Mouse (Mus musculus) cerebellum, postnatal 14 days (tissue): ENCODE measurements at regions not wholly inside any gene's neighbourhood (a gene's known extent, or its start where the extent isn't known, plus 50 kb on each side); places are given as distances from the start of the nearest gene placed in this dataset.

Experiments
- DNase-seq, 2 experiments: peaks; one replicate each; pipeline ENCODE4 v3.0.0; 2021; ENCODE audit warnings: mixed read lengths in 2 of 2

GRCm38 (mm10) chr1:48383590-48383989 lies 1490.9 kb upstream of the Slc39a10 start:
- no peak for DNase-seq

GRCm38 (mm10) chr1:48380139-48380538 lies 1487.5 kb upstream of the Slc39a10 start:
- DNase-seq, result peak in 1 of 2 experiments; percentile 4

GRCm38 (mm10) chr1:48351416-48351815 lies 1458.8 kb upstream of the Slc39a10 start:
- DNase-seq, result peak; percentile 10 to 39

- DNase-seq, result peak in 1 of 2 experiments; percentile 17
Observed at GRCm38 (mm10) chr1:48342963-48343362, 1450.3 kb upstream of the Slc39a10 start.
